Mouse (Mus musculus) myocyte (in vitro differentiated cells): ENCODE results near the gene Tmem201. TPM values are rescaled to one million over a fixed set of nuclear protein-coding genes. Genes with fewer than 3 reads are reported as not detected.

Experiments
- H3K27me3 ChIP-seq: one replicate; pipeline ENCODE4 v1.6.1; 2011; ENCODE audit not compliant: control insufficient read depth, insufficient read depth, insufficient read length
- H3K36me3 ChIP-seq: one replicate; pipeline ENCODE4 v1.6.1; 2011; ENCODE audit not compliant: control insufficient read depth, insufficient read depth
- H3K4me2 ChIP-seq: one replicate; pipeline ENCODE4 v1.6.1; 2011; ENCODE audit warnings: low read depth, control low read depth
- H3K4me3 ChIP-seq: one replicate; pipeline ENCODE4 v1.5.1; 2011; ENCODE audit warnings: mild to moderate bottlenecking, control low read depth, moderate library complexity
- H3K79me2 ChIP-seq: one replicate; pipeline ENCODE4 v1.6.1; 2011; ENCODE audit not compliant: control insufficient read depth, insufficient read depth
- H3ac ChIP-seq: one replicate; pipeline ENCODE4 v1.6.1; 2011; ENCODE audit not compliant: control insufficient read depth, insufficient read length
- CEBPB ChIP-seq: IDR thresholded peaks from 2 replicates; pipeline ENCODE4 v1.6.1; 2011; ENCODE audit warnings: mild to moderate bottlenecking, moderate library complexity; ENCODE audit not compliant: poor library complexity, insufficient read depth, severe bottlenecking
- E2F4 ChIP-seq: IDR thresholded peaks from one replicate; pipeline ENCODE4 v1.6.1; 2011; ENCODE audit warnings: mild to moderate bottlenecking, control low read depth, moderate library complexity; ENCODE audit not compliant: insufficient read depth
- MAX ChIP-seq: IDR thresholded peaks from one replicate; pipeline ENCODE4 v1.6.1; 2011; ENCODE audit warnings: low read depth, mild to moderate bottlenecking, control low read depth
- MYOD1 ChIP-seq, 3 experiments: IDR thresholded peaks; one replicate each; pipeline ENCODE4 v1.6.1; 2011; ENCODE audit warnings: control low read depth in 2 of 3, low read depth in 2 of 3, mild to moderate bottlenecking in 2 of 3, moderate library complexity in 1 of 3; ENCODE audit not compliant: insufficient read length in 2 of 3, control insufficient read depth in 1 of 3
- MYOG ChIP-seq, 3 experiments: IDR thresholded peaks; one replicate each; pipeline ENCODE4 v1.6.1; 2011; ENCODE audit warnings: control low read depth in 2 of 3, low read depth in 2 of 3, mild to moderate bottlenecking in 2 of 3; ENCODE audit not compliant: insufficient read length in 2 of 3, control insufficient read depth in 1 of 3, insufficient read depth in 1 of 3
- POLR2A ChIP-seq: IDR thresholded peaks from one replicate; pipeline ENCODE4 v1.6.1; 2011; ENCODE audit warnings: low read depth, mild to moderate bottlenecking, control low read depth, moderate library complexity; ENCODE audit not compliant: insufficient read length
- POLR2AphosphoS2 ChIP-seq: IDR thresholded peaks from one replicate; pipeline ENCODE4 v1.6.1; 2011; ENCODE audit warnings: low read depth, control low read depth; ENCODE audit not compliant: insufficient read length
- REST ChIP-seq: IDR thresholded peaks from one replicate; pipeline ENCODE4 v1.6.1; 2011; ENCODE audit warnings: mild to moderate bottlenecking, control low read depth, moderate library complexity; ENCODE audit not compliant: insufficient read depth, insufficient read length
- SRF ChIP-seq: IDR thresholded peaks from one replicate; pipeline ENCODE4 v1.6.1; 2011; ENCODE audit warnings: low read depth; ENCODE audit not compliant: control insufficient read depth, insufficient read length
- TCF12 ChIP-seq: IDR thresholded peaks from one replicate; pipeline ENCODE4 v1.6.1; 2011; ENCODE audit warnings: mild to moderate bottlenecking, control low read depth; ENCODE audit not compliant: poor library complexity, insufficient read depth, severe bottlenecking
- TCF3 ChIP-seq: IDR thresholded peaks from one replicate; pipeline ENCODE4 v1.6.1; 2011; ENCODE audit warnings: low read depth, control low read depth; ENCODE audit not compliant: insufficient read length
- USF1 ChIP-seq: IDR thresholded peaks from one replicate; pipeline ENCODE4 v1.6.1; 2011; ENCODE audit warnings: low read depth, mild to moderate bottlenecking, control low read depth, moderate library complexity
- polyA plus RNA-seq: library from polyadenylated mRNA; unstranded; fragments of >200 nt; fragmentation: generic; extraction: Trizol; gene quantifications from one replicate; pipeline ENCODE4 v1.2.1, GENCODE M21; 2012; ENCODE audit warnings: missing spikeins

Tmem201 gene
- 31.1 TPM for polyA plus RNA-seq

DNA sequence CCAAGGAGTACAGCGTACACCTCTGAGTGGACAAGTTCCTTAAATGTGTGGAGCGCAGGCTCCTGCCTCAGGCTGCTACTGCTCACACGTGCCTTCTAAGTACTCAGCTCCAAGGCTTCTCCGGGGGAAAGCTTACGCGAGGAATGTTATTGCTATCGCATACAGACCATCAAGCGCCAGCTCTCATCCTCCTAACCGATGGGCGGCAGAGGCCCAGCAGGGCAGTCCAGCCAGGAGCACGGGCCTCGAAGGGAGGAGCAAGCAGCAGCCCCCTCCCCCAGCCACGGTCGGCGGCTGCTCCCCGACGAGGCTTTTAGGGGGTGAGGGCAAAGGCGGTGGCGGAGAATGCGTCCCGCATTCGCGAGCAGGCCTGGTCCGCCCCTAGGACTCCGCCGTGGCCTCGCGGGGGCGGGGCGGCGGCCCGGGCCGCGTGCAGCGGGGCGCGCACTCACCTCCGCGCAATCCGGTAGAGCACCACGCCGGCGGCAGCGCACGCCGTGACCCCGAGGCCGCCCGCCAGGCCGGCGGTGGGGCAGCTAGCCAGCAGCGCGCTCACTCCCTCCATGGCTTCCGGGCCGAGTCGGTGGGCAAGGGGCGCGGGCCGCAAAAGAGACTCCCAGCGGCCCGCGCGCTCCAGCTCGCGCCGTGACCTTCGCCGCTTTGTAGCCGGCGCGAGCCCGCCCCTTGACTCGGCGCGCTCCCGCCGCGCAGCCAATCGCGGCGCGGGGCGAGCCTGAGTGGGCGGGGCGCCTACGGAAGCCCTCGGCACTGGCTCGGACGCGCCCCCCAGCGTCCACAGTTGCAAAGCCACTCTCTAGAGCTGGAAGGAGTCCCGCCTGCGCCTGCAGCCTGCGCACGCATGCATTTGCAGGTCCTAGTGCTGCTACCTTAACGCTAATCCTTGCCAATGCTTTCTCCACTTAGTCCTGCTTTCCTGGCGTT lies at the start of gene Tmem201:
Gene Tmem201, minus strand, starts transcription at position 662 of the 942 bp plus-strand sequence.
- TF ChIP-seq TCF12: no peak
- TF ChIP-seq POLR2AphosphoS2: peak; percentile 45
- TF ChIP-seq MAX: no peak
- no peak for TF ChIP-seq CEBPB
- TF ChIP-seq SRF: peak; percentile 19
- TF ChIP-seq MYOG (IDR thresholded peaks at IDR 0.05; ENCODE audit: control insufficient read depth in 1 of 3, insufficient read depth in 1 of 3, insufficient read length in 2 of 3, low read depth in 2 of 3): no peak
- peak; percentile 44 for TF ChIP-seq POLR2A
- TF ChIP-seq REST: no peak
- no peak for TF ChIP-seq MYOD1 (IDR thresholded peaks at IDR 0.05; ENCODE audit: control insufficient read depth in 1 of 3, insufficient read length in 2 of 3, low read depth in 2 of 3)
- TF ChIP-seq USF1: no peak
- peak; percentile 22 for TF ChIP-seq E2F4
- no peak for TF ChIP-seq TCF3
- no peaks in the 10 kb centered on the region for H3K36me3 ChIP-seq

DNA sequence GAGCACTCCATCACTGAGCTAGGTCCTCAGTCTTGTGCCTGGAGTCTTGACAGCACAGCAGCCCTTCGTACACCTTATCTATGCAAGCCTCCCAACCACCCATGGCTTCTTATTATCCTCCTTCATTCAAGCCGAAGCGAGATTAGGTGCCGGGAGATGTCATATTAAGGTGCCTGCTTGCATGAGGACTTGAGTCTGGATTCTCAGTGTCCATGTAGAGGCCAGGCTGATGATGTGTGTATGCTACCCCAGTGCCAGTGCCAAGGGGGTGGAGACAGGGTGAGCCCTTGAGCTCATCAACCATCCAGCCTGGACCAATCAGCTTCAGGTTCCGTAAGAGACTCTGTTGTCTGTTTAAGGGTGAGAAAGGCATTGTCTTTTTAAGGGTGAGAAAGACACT lies 47.1 kb upstream of the Tmem201 start:
- TF ChIP-seq USF1 (no peak), POLR2AphosphoS2 (no peak), CEBPB (no peak), REST (no peak), MYOG (IDR thresholded peaks at IDR 0.05; ENCODE audit: control insufficient read depth in 1 of 3, insufficient read depth in 1 of 3, insufficient read length in 2 of 3, low read depth in 2 of 3) (no peak)
- Histone ChIP-seq H3ac (no peak overlapping the region), H3K79me2 (no peaks in the 10 kb centered on the region), H3K4me3 (no peak overlapping the region), H3K36me3 (no peaks in the 10 kb centered on the region), H3K4me2 (no peak overlapping the region), H3K27me3 (no peaks in the 10 kb centered on the region)

More for the DNA sequence above, at the start of gene Tmem201:
- Histone ChIP-seq H3K4me3 (peak within 1 kb of the TSS; percentile 35), H3K4me2 (peak within 1 kb of the TSS; percentile 83), H3K79me2 (peaks cover 41% of the 10 kb centered on the region), H3ac (peak within 1 kb of the TSS; percentile 31), H3K27me3 (no peaks in the 10 kb centered on the region)

- H3K79me2 ChIP-seq: no peaks in the 10 kb centered on the region
- no peak for TF ChIP-seq MYOD1 (IDR thresholded peaks at IDR 0.05; ENCODE audit: control insufficient read depth in 1 of 3, insufficient read length in 2 of 3, low read depth in 2 of 3)
- no peak for TF ChIP-seq CEBPB
- no peak for TF ChIP-seq TCF12
- H3ac ChIP-seq: no peak overlapping the region
- no peaks in the 10 kb centered on the region for H3K27me3 ChIP-seq
- H3K4me2 ChIP-seq: no peak overlapping the region
- no peak overlapping the region for H3K4me3 ChIP-seq
- no peaks in the 10 kb centered on the region for H3K36me3 ChIP-seq
Measured at GRCm38 (mm10) chr4:149784371-149784770, 46.5 kb upstream of the Tmem201 start.

DNA sequence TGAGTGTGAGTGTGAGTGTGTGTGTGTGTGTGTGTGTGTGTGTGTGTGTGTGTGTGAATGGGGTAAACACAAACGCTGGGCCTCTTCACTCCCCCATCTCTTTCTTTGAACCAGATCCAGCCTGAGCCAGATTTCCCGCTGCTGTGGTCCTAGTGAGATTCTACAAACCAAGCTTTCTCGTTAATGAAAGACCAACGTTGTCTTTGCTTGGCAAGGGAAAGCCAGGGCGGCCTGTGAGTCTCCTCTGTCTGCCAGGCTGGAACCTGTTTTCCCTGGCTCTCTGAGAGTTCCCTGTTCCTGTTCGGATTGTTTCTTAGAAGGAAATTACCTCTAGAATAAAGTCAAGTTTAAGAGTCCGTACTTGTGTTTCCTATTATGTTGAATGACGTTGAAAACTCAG lies 45.1 kb upstream of the Tmem201 start:
- H3K4me2 ChIP-seq: no peak overlapping the region
- no peak for TF ChIP-seq TCF12
- no peak for TF ChIP-seq USF1
- TF ChIP-seq MAX: no peak
- no peak for TF ChIP-seq REST
- TF ChIP-seq CEBPB: no peak
- no peaks in the 10 kb centered on the region for H3K36me3 ChIP-seq
- no peaks in the 10 kb centered on the region for H3K79me2 ChIP-seq
- no peaks in the 10 kb centered on the region for H3K27me3 ChIP-seq
- no peak overlapping the region for H3K4me3 ChIP-seq
- H3ac ChIP-seq: no peak overlapping the region

- Histone ChIP-seq H3K79me2 (no peaks in the 10 kb centered on the region), H3K4me2 (peak overlapping the region; percentile 59), H3K4me3 (no peak overlapping the region), H3K27me3 (no peaks in the 10 kb centered on the region), H3ac (no peak overlapping the region), H3K36me3 (no peaks in the 10 kb centered on the region)
- TF ChIP-seq REST: no peak
- TF ChIP-seq POLR2A: no peak
- peak; percentile 92 for TF ChIP-seq CEBPB
- no peak for TF ChIP-seq MAX
Measured at GRCm38 (mm10) chr4:149780565-149781356, 42.9 kb upstream of the Tmem201 start.
